Mouse (Mus musculus): ENCODE measurements around the gene Zcchc10. TPM values are rescaled to one million over a fixed set of nuclear protein-coding genes. Genes with fewer than 3 reads are reported as not detected.
A peak's percentile ranks its signal among the peaks of the same experiment; 100 is the strongest.
"Not testable (repeated sequence)": the region's sequence is repeated elsewhere in the genome, so short reads cannot be mapped to it uniquely, and the experiment has no call there.

Zcchc10 gene
- polyA plus RNA-seq, 1 experiment from 2014 or later: 22.7 TPM

DNA sequence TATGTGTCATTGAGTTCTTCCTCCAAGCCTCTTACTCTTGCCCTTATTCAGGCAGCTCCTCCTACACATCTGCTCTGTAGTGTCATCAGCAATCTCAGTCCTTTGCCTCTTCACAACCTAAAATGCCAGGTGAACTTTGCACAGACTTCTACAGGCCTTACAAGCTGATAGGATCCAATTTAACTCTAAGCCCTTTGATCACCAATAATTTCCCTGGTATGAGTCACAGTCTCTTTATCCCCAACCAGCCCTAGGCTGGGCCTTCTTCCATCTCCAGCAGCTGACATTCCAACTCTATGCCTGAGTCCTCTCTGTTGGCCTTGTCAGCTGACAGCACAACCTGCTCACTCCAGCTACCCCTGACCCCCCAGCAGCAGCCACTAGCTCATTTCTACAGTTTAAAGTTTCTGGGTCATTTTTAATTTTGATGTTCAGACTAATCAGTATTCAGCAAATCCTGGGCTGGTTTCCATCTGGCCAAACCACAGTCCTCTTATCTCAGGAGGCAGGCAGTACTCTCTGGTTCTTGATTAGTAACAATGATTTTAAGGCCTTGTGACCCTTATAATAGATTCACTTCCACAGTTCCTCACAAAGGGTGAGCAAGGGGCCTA, 16.1 kb upstream of the Zcchc10 start:
- Histone ChIP-seq H3K27me3 (ENCODE audit: control insufficient read depth, insufficient read depth, low read length) (no peaks in the 10 kb centered on the region), H3K4me3 (ENCODE audit: low read depth, low read length) (no peak overlapping the region), H3K27ac (ENCODE audit: low read depth, low read length) (no peak overlapping the region), H3K9me3 (ENCODE audit: control insufficient read depth, low read length) (no peaks in the 10 kb centered on the region), H3K4me1 (replicated peaks; ENCODE audit: control insufficient read depth, insufficient read depth, low read length) (no peaks in the 10 kb centered on the region), H3K9ac (ENCODE audit: low read depth, low read length) (no peak overlapping the region), H3K36me3 (ENCODE audit: control insufficient read depth, insufficient read depth, low read length) (no peaks in the 10 kb centered on the region), H3K4me2 (replicated peaks; ENCODE audit: low read depth, low read length) (no peak overlapping the region)
- DNase-seq (ENCODE audit: low spot score) (no peak), ATAC-seq (ENCODE audit: low FRiP score) (no peak)

DNA sequence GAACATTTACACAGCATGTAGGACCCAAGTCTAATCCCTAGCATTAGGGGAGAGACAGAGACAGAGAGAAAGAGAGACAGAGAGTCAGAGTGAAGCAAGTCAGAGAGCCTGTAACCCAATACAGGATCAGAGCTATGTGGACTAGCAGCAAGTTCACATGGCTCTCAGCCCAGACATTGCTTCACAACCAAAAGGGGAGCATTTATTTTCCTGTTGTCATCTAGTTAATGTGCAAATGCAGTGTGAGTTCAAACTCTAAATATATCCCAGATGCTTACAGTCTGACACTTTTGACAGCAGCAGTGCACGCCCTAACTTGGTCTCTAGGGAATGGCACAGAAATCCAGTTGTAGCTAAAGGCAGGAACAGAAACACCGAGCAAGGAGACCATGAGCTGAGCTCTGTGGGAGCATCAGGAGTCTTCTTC, 15.6 kb upstream of the Zcchc10 start:
- ATAC-seq (ENCODE audit: low FRiP score) (no peak), DNase-seq (ENCODE audit: low spot score) (no peak)
- no peak overlapping the region for H3K9ac ChIP-seq (ENCODE audit: low read depth, low read length)
- no peak overlapping the region for H3K27ac ChIP-seq (ENCODE audit: low read depth, low read length)
- no peaks in the 10 kb centered on the region for H3K27me3 ChIP-seq (ENCODE audit: control insufficient read depth, insufficient read depth, low read length)
- 68% methylated on average over 2 of the region's 2 CpGs for WGBS
- H3K36me3 ChIP-seq (ENCODE audit: control insufficient read depth, insufficient read depth, low read length): no peaks in the 10 kb centered on the region
- H3K4me2 ChIP-seq (replicated peaks; ENCODE audit: low read depth, low read length): no peak overlapping the region
- H3K4me1 ChIP-seq (replicated peaks; ENCODE audit: control insufficient read depth, insufficient read depth, low read length): no peaks in the 10 kb centered on the region
- H3K4me3 ChIP-seq (ENCODE audit: low read depth, low read length): no peak overlapping the region
- H3K9me3 ChIP-seq (ENCODE audit: control insufficient read depth, low read length): no peaks in the 10 kb centered on the region

DNA sequence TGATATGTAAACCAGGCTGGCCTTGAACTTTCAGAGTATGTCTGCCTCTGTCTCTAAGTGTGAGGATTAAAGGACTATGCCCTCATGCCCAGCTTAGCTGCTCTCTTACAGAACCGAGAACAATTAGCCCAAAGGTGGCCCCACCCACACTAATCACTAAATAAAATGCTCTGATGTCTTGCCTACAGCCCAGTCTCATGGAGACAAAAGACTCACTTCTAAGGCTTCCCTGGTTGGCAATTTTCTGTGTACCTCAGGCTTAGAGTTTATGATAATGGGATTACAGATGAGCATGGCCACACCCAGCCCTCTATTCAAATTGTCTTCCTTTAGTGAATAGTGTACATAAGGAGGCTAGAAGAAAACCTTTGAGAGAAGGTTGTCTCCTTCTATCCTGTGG, 13.1 kb upstream of the Zcchc10 start:
- H3K36me3 ChIP-seq (ENCODE audit: control insufficient read depth, insufficient read depth, low read length): no peaks in the 10 kb centered on the region
- ATAC-seq (ENCODE audit: low FRiP score) (no peak), DNase-seq (ENCODE audit: low spot score) (no peak)
- H3K9me3 ChIP-seq (ENCODE audit: control insufficient read depth, low read length): no peaks in the 10 kb centered on the region
- H3K9ac ChIP-seq (ENCODE audit: low read depth, low read length): no peak overlapping the region
- H3K4me1 ChIP-seq (replicated peaks; ENCODE audit: control insufficient read depth, insufficient read depth, low read length): no peaks in the 10 kb centered on the region
- no peak overlapping the region for H3K27ac ChIP-seq (ENCODE audit: low read depth, low read length)
- no peak overlapping the region for H3K4me2 ChIP-seq (replicated peaks; ENCODE audit: low read depth, low read length)
- 71% methylated on average over 1 of the region's 1 CpGs for WGBS
- H3K4me3 ChIP-seq (ENCODE audit: low read depth, low read length): no peak overlapping the region
- H3K27me3 ChIP-seq (ENCODE audit: control insufficient read depth, insufficient read depth, low read length): no peaks in the 10 kb centered on the region

DNA sequence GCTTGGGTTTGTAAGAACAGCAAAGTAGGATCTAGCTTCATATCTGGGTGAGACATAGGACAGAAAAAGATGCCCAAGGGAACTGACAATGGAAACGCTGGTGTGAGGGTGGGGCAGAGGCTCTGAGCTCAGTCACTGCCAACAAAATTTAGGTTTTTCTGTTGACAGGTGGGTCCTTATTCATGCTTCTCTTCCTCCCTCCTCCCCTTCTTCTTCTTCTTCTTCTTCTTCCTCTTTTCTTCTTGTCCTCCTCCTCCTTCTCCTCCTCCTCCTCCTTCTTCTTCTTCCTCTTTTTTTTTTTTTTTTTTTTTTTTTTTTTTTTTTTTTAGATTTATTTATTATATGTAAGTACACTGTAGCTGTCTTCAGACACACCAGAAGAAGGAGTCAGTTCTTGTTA, 11.7 kb upstream of the Zcchc10 start:
- not testable (repeated sequence) for H3K9ac ChIP-seq (ENCODE audit: low read depth, low read length); H3K27ac ChIP-seq (ENCODE audit: low read depth, low read length); H3K9me3 ChIP-seq (ENCODE audit: control insufficient read depth, low read length); H3K27me3 ChIP-seq (ENCODE audit: control insufficient read depth, insufficient read depth, low read length); H3K4me2 ChIP-seq (replicated peaks; ENCODE audit: low read depth, low read length); DNase-seq (ENCODE audit: low spot score); H3K4me1 ChIP-seq (replicated peaks; ENCODE audit: control insufficient read depth, insufficient read depth, low read length); ATAC-seq (ENCODE audit: low FRiP score); H3K4me3 ChIP-seq (ENCODE audit: low read depth, low read length); H3K36me3 ChIP-seq (ENCODE audit: control insufficient read depth, insufficient read depth, low read length)
- WGBS: 94% methylated on average over 1 of the region's 1 CpGs

DNA sequence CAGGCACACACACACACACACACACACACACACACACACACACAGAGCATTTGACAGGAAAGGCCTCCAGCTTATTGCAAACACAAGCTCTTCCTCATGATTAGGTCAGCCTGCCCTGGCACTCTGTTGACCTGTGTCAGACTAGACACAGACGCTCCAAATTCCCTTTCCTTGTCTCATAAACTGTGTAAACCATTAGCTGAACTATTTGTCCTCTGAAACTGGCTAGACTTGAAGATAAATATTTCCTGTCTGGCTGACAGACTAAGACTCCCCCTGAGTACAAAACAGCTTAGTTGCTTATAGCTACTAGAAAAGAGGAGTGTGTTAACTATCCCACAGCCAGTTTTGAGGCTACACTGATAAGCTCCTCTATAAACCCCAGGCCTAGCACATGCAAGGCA, 9.7 kb upstream of the Zcchc10 start:
- DNase-seq (ENCODE audit: low spot score) (no peak), ATAC-seq (ENCODE audit: low FRiP score) (no peak)
- Histone ChIP-seq H3K27ac (ENCODE audit: low read depth, low read length) (no peak overlapping the region), H3K4me1 (replicated peaks; ENCODE audit: control insufficient read depth, insufficient read depth, low read length) (no peaks in the 10 kb centered on the region), H3K4me3 (ENCODE audit: low read depth, low read length) (no peak overlapping the region), H3K4me2 (replicated peaks; ENCODE audit: low read depth, low read length) (no peak overlapping the region), H3K9me3 (ENCODE audit: control insufficient read depth, low read length) (no peaks in the 10 kb centered on the region), H3K36me3 (ENCODE audit: control insufficient read depth, insufficient read depth, low read length) (no peaks in the 10 kb centered on the region), H3K9ac (ENCODE audit: low read depth, low read length) (no peak overlapping the region), H3K27me3 (ENCODE audit: control insufficient read depth, insufficient read depth, low read length) (no peaks in the 10 kb centered on the region)
- 71% methylated on average over 1 of the region's 1 CpGs for WGBS

DNA sequence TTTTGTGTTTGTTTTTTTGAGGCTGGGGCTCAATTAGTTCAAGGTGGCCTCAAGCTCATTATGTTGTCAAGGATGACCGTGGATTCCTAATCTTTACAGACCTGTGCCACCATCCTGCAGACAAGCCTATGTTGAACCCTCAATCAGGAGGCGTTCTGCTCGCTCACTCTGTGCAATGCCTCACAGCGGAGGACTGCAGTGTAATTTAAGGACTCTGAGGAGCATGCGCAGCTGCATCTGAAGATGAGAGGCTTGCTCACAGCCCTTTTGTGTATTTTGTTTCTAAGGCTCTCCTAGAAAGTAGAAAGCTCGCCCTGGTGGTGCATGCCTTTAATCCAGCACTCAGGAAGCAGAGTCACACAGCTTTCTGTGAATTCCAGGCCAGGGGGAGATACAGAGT, 7.5 kb upstream of the Zcchc10 start:
- Histone ChIP-seq H3K9me3 (ENCODE audit: control insufficient read depth, low read length) (no peaks in the 10 kb centered on the region), H3K27me3 (ENCODE audit: control insufficient read depth, insufficient read depth, low read length) (no peaks in the 10 kb centered on the region), H3K4me3 (ENCODE audit: low read depth, low read length) (no peak overlapping the region), H3K27ac (ENCODE audit: low read depth, low read length) (no peak overlapping the region), H3K9ac (ENCODE audit: low read depth, low read length) (no peak overlapping the region), H3K4me2 (replicated peaks; ENCODE audit: low read depth, low read length) (no peak overlapping the region), H3K4me1 (replicated peaks; ENCODE audit: control insufficient read depth, insufficient read depth, low read length) (no peaks in the 10 kb centered on the region), H3K36me3 (ENCODE audit: control insufficient read depth, insufficient read depth, low read length) (no peaks in the 10 kb centered on the region)
- DNase-seq (ENCODE audit: low spot score): no peak
- whole genome bisulfite sequencing: 57% methylated on average over 6 of the region's 6 CpGs
- no peak for ATAC-seq (ENCODE audit: low FRiP score)

DNA sequence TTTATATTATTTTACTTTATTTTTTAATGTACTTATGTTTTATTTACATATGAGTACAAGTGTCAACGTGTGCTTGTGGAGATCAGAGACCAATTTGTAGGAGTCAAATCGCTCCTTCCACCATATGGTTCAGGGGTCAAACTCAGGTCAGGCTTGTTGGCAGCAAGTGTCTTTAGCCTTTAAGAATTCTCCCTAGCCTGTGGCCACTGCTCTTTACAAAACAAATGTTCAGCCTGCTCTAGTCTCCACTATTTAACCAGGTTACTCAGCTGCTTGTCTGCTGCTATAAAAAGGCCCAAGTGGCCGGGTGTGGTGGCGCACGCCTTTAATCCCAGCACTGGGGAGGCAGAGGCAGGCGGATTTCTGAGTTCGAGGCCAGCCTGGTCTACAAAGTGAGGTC, 6.4 kb upstream of the Zcchc10 start:
- peak; percentile 10 for DNase-seq (ENCODE audit: low spot score)
- 83% methylated on average over 7 of the region's 7 CpGs for WGBS
- no peak for ATAC-seq (ENCODE audit: low FRiP score)
- H3K4me1 ChIP-seq (replicated peaks; ENCODE audit: control insufficient read depth, insufficient read depth, low read length): no peaks in the 10 kb centered on the region
- H3K9me3 ChIP-seq (ENCODE audit: control insufficient read depth, low read length): no peaks in the 10 kb centered on the region
- H3K27me3 ChIP-seq (ENCODE audit: control insufficient read depth, insufficient read depth, low read length): no peaks in the 10 kb centered on the region
- H3K27ac ChIP-seq (ENCODE audit: low read depth, low read length): no peak overlapping the region
- H3K9ac ChIP-seq (ENCODE audit: low read depth, low read length): no peak overlapping the region
- H3K4me2 ChIP-seq (replicated peaks; ENCODE audit: low read depth, low read length): no peak overlapping the region
- no peaks in the 10 kb centered on the region for H3K36me3 ChIP-seq (ENCODE audit: control insufficient read depth, insufficient read depth, low read length)
- no peak overlapping the region for H3K4me3 ChIP-seq (ENCODE audit: low read depth, low read length)

DNA sequence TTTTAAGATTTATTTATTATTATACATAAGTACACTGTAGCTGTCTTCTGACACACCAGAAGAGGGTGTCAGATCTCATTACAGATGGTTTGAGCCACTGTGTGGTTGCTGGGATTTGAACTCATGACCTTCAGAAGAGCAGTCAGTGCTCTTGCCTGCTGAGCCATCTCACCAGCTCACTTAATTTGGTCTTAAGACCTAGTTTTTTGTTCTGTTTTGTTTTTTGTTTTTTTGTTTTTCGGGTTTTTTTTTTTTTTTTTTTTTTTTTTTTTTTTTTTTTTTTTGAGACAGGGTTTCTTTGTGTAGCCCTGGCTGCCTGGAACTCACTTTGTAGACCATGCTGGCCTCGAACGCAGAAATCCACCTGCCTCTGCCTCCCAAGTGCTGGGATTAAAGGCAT, 5.9 kb upstream of the Zcchc10 start:
- H3K27ac ChIP-seq (ENCODE audit: low read depth, low read length); ATAC-seq (ENCODE audit: low FRiP score); H3K27me3 ChIP-seq (ENCODE audit: control insufficient read depth, insufficient read depth, low read length); H3K4me3 ChIP-seq (ENCODE audit: low read depth, low read length); H3K4me1 ChIP-seq (replicated peaks; ENCODE audit: control insufficient read depth, insufficient read depth, low read length); H3K36me3 ChIP-seq (ENCODE audit: control insufficient read depth, insufficient read depth, low read length); H3K9me3 ChIP-seq (ENCODE audit: control insufficient read depth, low read length); H3K4me2 ChIP-seq (replicated peaks; ENCODE audit: low read depth, low read length); DNase-seq (ENCODE audit: low spot score); H3K9ac ChIP-seq (ENCODE audit: low read depth, low read length): not testable (repeated sequence)
- WGBS: 80% methylated on average over 3 of the region's 3 CpGs

DNA sequence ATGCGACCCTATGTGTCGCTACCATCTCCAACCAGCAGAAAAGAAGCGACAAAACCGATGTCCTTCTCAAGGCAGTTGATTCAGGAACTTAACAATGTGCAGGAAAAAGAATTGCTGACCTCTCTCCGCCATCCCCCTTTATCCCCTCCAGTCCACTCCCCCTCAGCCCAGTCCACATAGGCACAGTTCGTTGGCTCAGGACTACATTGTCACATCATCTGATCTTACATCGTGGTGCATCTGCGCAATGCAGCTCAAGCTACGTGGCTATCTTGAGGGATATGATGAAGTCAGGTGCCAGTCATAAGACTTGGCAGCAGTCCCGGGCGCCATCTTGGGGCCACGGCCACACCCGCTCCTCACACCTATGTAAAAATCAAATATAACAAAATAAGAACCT, 4.6 kb upstream of the Zcchc10 start:
- not testable (repeated sequence) for H3K9ac ChIP-seq (ENCODE audit: low read depth, low read length); H3K36me3 ChIP-seq (ENCODE audit: control insufficient read depth, insufficient read depth, low read length); H3K27me3 ChIP-seq (ENCODE audit: control insufficient read depth, insufficient read depth, low read length); H3K4me3 ChIP-seq (ENCODE audit: low read depth, low read length); H3K27ac ChIP-seq (ENCODE audit: low read depth, low read length); DNase-seq (ENCODE audit: low spot score); H3K9me3 ChIP-seq (ENCODE audit: control insufficient read depth, low read length); ATAC-seq (ENCODE audit: low FRiP score); H3K4me1 ChIP-seq (replicated peaks; ENCODE audit: control insufficient read depth, insufficient read depth, low read length); H3K4me2 ChIP-seq (replicated peaks; ENCODE audit: low read depth, low read length)
- WGBS: 93% methylated on average over 13 of the region's 13 CpGs
